Mouse (Mus musculus) forebrain, postnatal 0 days (tissue): ENCODE measurements around the gene Uggt1. TPM values are rescaled to one million over a fixed set of nuclear protein-coding genes. Genes with fewer than 3 reads are reported as not detected.

Experiments
- ATAC-seq: fragments of 200-750 bp; cut with Nextera tagmentation; 2 replicates; pipeline ENCODE4 v1.8.0; 2017; ENCODE audit warnings: mild to moderate bottlenecking, moderate library complexity
- DNase-seq: peaks from one replicate; pipeline ENCODE4 v3.0.0-alpha.2; 2015
- H3K27ac ChIP-seq: fragments of 300-500 bp; sonication (generic); 2 replicates; pipeline ENCODE4 v1.5.1; 2014; ENCODE audit warnings: low read depth, mild to moderate bottlenecking, antibody characterized with exemption, low read length, moderate library complexity, mixed read lengths
- H3K27me3 ChIP-seq: fragments of 300-500 bp; sonication (generic); 2 replicates; pipeline ENCODE4 v1.6.1; 2014; ENCODE audit warnings: mild to moderate bottlenecking, low read length, mixed read lengths; ENCODE audit not compliant: insufficient read depth
- H3K36me3 ChIP-seq: fragments of 300-500 bp; sonication (generic); 2 replicates; pipeline ENCODE4 v1.6.1; 2014; ENCODE audit warnings: mild to moderate bottlenecking, moderate library complexity; ENCODE audit not compliant: insufficient read depth
- H3K4me1 ChIP-seq: fragments of 300-500 bp; sonication (generic); 2 replicates; pipeline ENCODE4 v1.6.1; 2014; ENCODE audit warnings: antibody characterized with exemption; ENCODE audit not compliant: insufficient read depth
- H3K4me2 ChIP-seq: fragments of 300-500 bp; sonication (generic); 2 replicates; pipeline ENCODE4 v1.6.1; 2014; ENCODE audit warnings: low read depth, mild to moderate bottlenecking, moderate library complexity
- H3K4me3 ChIP-seq: fragments of 300-500 bp; sonication (generic); 2 replicates; pipeline ENCODE4 v1.5.1; 2014; ENCODE audit warnings: low read depth, low read length, mixed read lengths
- H3K9ac ChIP-seq: fragments of 300-500 bp; sonication (generic); 2 replicates; pipeline ENCODE4 v1.6.1; 2014; ENCODE audit warnings: mild to moderate bottlenecking
- H3K9me3 ChIP-seq: fragments of 300-500 bp; sonication (generic); 2 replicates; pipeline ENCODE4 v1.6.1; 2016; ENCODE audit warnings: low read length
- CTCF ChIP-seq: sonication (generic); IDR thresholded peaks from 2 replicates; pipeline ENCODE4 v1.5.1; 2016; ENCODE audit warnings: antibody characterized with exemption, control low read depth, low read depth
- WGBS: fragments of 180-500 bp; shearing (Covaris S2); extraction: QIAGEN DNeasy Blood & Tissue Kit; methylation state at CpG from one replicate; pipeline ENCODE4 v1.1.7; 2014; 5-methylcytosine and 5-hydroxymethylcytosine counted together
- polyA plus RNA-seq: library from polyadenylated mRNA; unstranded; fragments of >200 nt; fragmentation: Nextera tagmentation; extraction: Ambion mirVana; gene quantifications from 2 replicates; pipeline ENCODE4 v1.2.1, GENCODE M21; 2015
- total RNA-seq: library from RNA; depleted of rRNA; stranded (reverse); fragments of >200 nt; gene quantifications from 2 replicates; pipeline ENCODE4 v1.2.3, GENCODE M21; 2014

Gene Uggt1
- total and polyA plus RNA-seq, 2 experiments from 2014 or later, result 24.5 to 54.1 TPM

DNA sequence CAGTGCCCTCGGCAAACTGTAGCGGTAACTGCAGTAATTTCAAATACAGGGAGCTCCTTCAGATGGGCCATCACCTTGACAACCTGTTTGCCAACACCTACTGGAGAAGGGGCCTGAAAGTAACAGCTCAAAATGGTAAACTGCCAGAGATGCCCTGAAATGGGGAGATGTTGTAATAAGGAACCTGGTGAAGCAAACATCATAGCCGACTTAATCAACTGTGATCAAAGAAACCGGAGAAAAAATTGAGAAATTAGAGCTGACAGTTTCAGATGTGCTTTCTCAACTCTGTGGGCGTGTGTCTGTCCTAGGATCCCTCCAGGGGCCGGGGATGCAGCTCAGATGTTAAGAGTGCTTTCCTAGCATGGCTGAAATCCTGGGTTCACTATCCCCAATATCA is 11.3 kb downstream of the Uggt1 start:
- Histone ChIP-seq H3K27ac (no peak overlapping the region), H3K4me3 (no peak overlapping the region), H3K9ac (no peak overlapping the region), H3K4me2 (no peak overlapping the region), H3K36me3 (peaks cover 15% of the 10 kb centered on the region), H3K9me3 (no peaks in the 10 kb centered on the region), H3K27me3 (no peaks in the 10 kb centered on the region), H3K4me1 (no peaks in the 10 kb centered on the region)
- DNase-seq (no peak), ATAC-seq (no peak)
- TF ChIP-seq CTCF, result no peak
- 92% methylated on average over 6 of the region's 6 CpGs for WGBS

DNA sequence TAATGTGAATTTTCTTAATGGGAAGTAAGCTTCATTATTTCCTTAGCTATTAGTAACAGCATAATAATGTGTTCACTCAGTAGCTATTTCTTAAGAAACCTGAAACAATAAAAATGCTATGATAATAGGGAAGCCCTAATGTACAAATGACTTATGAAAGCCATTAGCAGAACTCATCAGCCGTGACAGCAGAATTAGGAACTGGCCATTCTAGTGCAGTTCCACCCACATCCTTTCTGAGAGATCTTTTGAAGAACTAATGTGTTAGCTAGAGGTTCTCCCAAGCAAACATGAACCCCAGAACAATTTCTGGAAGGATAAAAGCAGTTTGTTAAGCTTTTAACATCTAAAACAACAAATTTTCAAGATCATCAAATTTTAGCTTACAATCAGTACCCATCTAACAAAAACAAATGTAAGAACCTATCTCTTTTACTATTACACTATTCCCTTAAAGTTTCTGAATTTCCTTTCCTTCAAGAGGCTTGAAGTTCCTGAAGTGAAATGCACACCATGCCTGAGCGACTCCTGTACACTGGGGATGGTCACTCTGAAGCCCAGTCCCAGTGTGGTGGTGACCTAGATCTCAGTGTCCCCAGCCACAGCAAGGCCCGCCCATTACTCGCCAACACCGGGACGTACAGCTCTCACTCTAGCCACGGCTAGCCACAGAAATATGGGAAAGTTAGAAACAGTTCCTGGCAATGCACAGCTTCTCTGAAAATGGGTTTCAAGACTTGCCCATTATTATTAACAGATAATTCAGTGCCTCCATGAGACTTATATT is 13.4 kb downstream of the Uggt1 start:
- no peak; the same call in 1 of the 2 replicates for ATAC-seq
- H3K9ac ChIP-seq, result no peak overlapping the region
- 86% methylated on average over 7 of the region's 7 CpGs for WGBS
- no peak for DNase-seq
- H3K36me3 ChIP-seq, result peaks cover 28% of the 10 kb centered on the region
- no peaks in the 10 kb centered on the region for H3K27me3 ChIP-seq
- no peak overlapping the region for H3K4me3 ChIP-seq
- no peak overlapping the region for H3K4me2 ChIP-seq
- no peak for TF ChIP-seq CTCF
- H3K4me1 ChIP-seq, result no peaks in the 10 kb centered on the region
- H3K27ac ChIP-seq, result no peak overlapping the region
- H3K9me3 ChIP-seq, result no peaks in the 10 kb centered on the region

DNA sequence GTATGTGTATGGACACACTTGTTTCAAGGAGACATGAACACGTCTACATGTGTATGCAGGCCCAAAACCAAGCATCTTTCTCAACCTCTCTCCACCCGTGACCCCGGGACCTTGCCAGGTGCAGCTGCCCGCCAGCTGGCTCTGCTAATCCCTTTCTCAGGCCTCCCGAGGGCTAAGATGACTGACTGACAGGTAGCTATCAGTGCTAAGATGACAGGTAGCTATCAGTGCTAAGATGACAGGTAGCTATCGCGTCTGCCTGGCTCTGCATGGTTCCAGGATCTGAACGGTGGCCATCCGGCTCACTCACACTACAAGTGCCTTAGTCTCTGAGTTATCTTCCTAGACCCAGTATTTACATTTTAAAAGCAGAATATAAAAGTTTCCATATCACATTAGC is 16.1 kb downstream of the Uggt1 start:
- no peak for TF ChIP-seq CTCF
- peaks cover 38% of the 10 kb centered on the region for H3K36me3 ChIP-seq

DNA sequence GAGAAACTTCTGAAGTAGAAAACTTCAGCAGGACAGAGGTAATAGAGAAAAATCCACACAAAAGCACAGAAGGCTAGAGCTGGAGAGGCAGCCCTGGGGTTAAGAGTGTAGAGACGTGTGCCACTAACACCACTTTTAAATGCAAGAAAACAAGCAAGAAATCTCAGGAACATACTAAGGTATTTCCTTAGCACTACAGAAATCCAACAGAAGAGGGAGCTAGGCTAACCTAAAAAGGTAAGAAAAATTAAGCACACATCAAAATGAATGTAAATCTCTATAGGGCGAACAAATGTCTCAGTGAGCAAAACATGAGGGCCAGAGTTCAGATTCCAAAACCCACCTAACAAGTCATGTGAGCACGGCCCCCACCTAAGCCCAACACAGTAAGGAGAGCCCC is 19.9 kb downstream of the Uggt1 start:
- Histone ChIP-seq H3K36me3 (peaks cover 47% of the 10 kb centered on the region), H3K27me3 (no peaks in the 10 kb centered on the region), H3K9ac (no peak overlapping the region), H3K4me3 (no peak overlapping the region), H3K27ac (no peak overlapping the region), H3K4me2 (no peak overlapping the region), H3K9me3 (no peaks in the 10 kb centered on the region), H3K4me1 (no peaks in the 10 kb centered on the region)
- no peak for ATAC-seq
- peak; percentile 54 for TF ChIP-seq CTCF
- 83% methylated on average over 3 of the region's 3 CpGs for WGBS
- peak; percentile 3 for DNase-seq

More for the DNA sequence above, 16.1 kb downstream of the Uggt1 start:
- whole genome bisulfite sequencing, result 90% methylated on average over 9 of the region's 9 CpGs
- Histone ChIP-seq H3K4me3 (no peak overlapping the region), H3K9ac (no peak overlapping the region), H3K4me2 (no peak overlapping the region), H3K4me1 (no peaks in the 10 kb centered on the region), H3K27me3 (no peaks in the 10 kb centered on the region), H3K27ac (no peak overlapping the region), H3K9me3 (no peaks in the 10 kb centered on the region)
- DNase-seq (no peak), ATAC-seq (no peak)

DNA sequence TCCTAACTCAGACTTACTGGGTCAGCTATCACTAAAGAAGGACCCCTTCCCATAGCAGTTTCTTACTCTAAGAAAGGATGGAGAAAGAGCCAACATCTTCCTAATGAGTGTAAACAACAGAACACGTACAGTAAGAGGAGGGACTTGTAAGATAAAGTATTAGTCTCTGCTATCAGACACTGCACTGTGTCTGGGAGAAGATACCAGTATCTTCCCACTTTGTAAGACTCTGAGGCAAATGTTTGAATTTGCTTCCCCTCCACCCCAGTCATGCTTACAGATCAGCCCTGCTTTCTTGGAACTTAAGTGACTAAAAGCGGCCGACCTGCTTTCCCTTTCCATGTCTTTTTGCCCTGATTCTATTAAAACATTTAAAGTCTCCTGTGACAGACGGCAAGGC is 30.2 kb downstream of the Uggt1 start:
- H3K27me3 ChIP-seq, result no peaks in the 10 kb centered on the region
- TF ChIP-seq CTCF, result no peak
- DNase-seq (no peak), ATAC-seq (no peak)
- no peak overlapping the region for H3K27ac ChIP-seq
- WGBS, result 92% methylated on average over 4 of the region's 4 CpGs
- no peak overlapping the region for H3K4me2 ChIP-seq
- no peak overlapping the region for H3K4me3 ChIP-seq
- no peaks in the 10 kb centered on the region for H3K9me3 ChIP-seq
- peaks cover 36% of the 10 kb centered on the region for H3K36me3 ChIP-seq
- H3K4me1 ChIP-seq, result no peaks in the 10 kb centered on the region
- no peak overlapping the region for H3K9ac ChIP-seq

DNA sequence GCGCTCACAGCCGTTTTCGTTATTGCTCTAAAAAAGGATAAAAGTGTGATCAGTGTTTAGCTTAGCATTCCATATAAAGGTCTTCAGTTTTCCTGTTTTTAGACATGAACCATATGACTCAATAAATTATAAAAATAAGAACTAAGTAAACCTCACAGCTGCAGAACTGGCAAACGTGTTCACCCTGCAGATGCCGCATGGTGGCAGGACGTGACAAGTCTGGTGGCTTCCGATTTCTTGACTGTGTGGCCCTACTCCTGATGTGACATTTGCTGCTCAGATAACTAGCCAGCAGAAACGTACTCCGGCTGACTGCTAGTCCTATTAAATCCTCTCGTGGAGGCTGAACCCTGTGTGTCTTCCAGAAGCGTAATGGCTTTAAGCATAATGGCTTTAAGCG is 42.8 kb downstream of the Uggt1 start:
- H3K36me3 ChIP-seq, result peaks cover 42% of the 10 kb centered on the region
- WGBS, result 93% methylated on average over 12 of the region's 12 CpGs
- no peaks in the 10 kb centered on the region for H3K9me3 ChIP-seq
- H3K4me3 ChIP-seq, result no peak overlapping the region
- H3K4me2 ChIP-seq, result no peak overlapping the region
- DNase-seq, result no peak
- no peaks in the 10 kb centered on the region for H3K27me3 ChIP-seq
- H3K27ac ChIP-seq, result no peak overlapping the region
- H3K9ac ChIP-seq, result no peak overlapping the region
- H3K4me1 ChIP-seq, result no peaks in the 10 kb centered on the region
- ATAC-seq, result no peak
- no peak for TF ChIP-seq CTCF

DNA sequence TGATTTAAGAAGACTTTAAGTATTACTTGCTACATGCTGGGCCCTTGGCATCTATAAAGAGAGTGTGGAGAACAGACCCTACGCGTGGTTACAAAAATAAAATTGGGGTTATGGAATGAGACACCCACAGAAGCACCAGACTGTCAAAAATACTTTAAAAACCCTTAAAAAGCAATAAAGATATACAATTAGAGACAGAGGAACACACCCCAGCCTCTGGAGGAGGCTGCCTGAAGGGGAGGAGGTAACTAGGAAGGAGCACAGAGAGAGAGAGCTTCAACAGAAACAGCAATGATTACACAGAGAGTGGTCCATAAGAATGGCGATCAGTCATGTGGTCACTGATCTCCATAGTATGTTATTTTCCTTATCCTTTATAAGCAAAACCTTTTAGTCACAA is 50.0 kb downstream of the Uggt1 start:
- no peak overlapping the region for H3K4me2 ChIP-seq
- H3K4me3 ChIP-seq, result no peak overlapping the region
- no peaks in the 10 kb centered on the region for H3K27me3 ChIP-seq
- H3K36me3 ChIP-seq, result peaks cover 79% of the 10 kb centered on the region
- DNase-seq (no peak), ATAC-seq (no peak)
- TF ChIP-seq CTCF, result no peak
- H3K9ac ChIP-seq, result no peak overlapping the region
- no peak overlapping the region for H3K27ac ChIP-seq
- WGBS, result 97% methylated on average over 3 of the region's 3 CpGs
- H3K4me1 ChIP-seq, result no peaks in the 10 kb centered on the region
- no peaks in the 10 kb centered on the region for H3K9me3 ChIP-seq
